Mouse (Mus musculus): Measurements from ENCODE around the gene Itprid2. TPM values are rescaled to one million over a fixed set of nuclear protein-coding genes. Genes with fewer than 3 reads are reported as not detected.

Itprid2 gene
- polyA plus RNA-seq, 1 experiment from 2014 or later: 6.5 TPM

Other genes with a start within 250 kb of the Itprid2 start
- gene Neurod1, start 178.6 kb upstream of the Itprid2 start, polyA plus RNA-seq (2016; fragmentation: Nextera tagmentation; extraction: Ambion mirVana): 0.25 and 0.57 TPM in 2 replicates
- 0.15 and 1.5 TPM in 2 replicates for gene Cerkl, start 178.6 kb upstream of the Itprid2 start, polyA plus RNA-seq (2016; fragmentation: Nextera tagmentation; extraction: Ambion mirVana)
- gene Ppp1r1c, start 72.4 kb downstream of the Itprid2 start, polyA plus RNA-seq (2016; fragmentation: Nextera tagmentation; extraction: Ambion mirVana): not detected in 2 replicates